Mouse (Mus musculus): ENCODE measurements at regions not wholly inside any gene's neighbourhood (a gene's known extent, or its start where the extent isn't known, plus 50 kb on each side); places are given as distances from the start of the nearest gene placed in this dataset.

DNA sequence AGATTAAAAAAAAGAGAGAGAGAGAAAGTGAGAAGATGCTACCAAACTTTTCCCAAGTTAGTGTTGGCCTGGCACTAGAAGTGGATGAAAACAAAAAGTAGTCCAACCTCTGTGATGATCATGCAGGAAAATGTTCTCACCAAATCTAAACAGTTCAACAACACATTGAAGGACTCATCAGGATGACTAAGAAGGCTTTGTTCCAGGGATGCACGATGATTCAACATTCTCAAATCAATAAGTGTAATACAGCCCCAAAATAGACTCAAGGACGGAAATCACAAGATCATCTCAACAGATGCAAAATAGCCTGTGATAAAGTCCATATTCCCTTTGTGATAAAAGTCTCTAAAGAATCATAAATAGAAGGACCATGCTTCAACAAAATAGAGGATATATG, 106.3 kb downstream of the Cysltr2 start:
- Histone ChIP-seq H3K4me2 (ENCODE audit: low read depth, low read length, severe bottlenecking) (no peak overlapping the region), H3K9me3 (ENCODE audit: control insufficient read depth, low read length) (no peaks in the 10 kb centered on the region), H3K4me1 (replicated peaks; ENCODE audit: control insufficient read depth, insufficient read depth, low read length) (no peaks in the 10 kb centered on the region), H3K9ac (ENCODE audit: low read length) (no peak overlapping the region), H3K4me3 (ENCODE audit: low read depth, low read length) (no peak overlapping the region), H3K27me3 (ENCODE audit: control insufficient read depth, insufficient read depth, low read length) (no peaks in the 10 kb centered on the region), H3K36me3 (ENCODE audit: control insufficient read depth, insufficient read depth, low read length) (no peaks in the 10 kb centered on the region), H3K27ac (ENCODE audit: low read depth, low read length) (no peak overlapping the region)
- DNase-seq (ENCODE audit: low spot score) (no peak), ATAC-seq (replicated peaks; ENCODE audit: low FRiP score) (no peak)
- 88% methylated on average over 2 of the region's 2 CpGs for WGBS

DNA sequence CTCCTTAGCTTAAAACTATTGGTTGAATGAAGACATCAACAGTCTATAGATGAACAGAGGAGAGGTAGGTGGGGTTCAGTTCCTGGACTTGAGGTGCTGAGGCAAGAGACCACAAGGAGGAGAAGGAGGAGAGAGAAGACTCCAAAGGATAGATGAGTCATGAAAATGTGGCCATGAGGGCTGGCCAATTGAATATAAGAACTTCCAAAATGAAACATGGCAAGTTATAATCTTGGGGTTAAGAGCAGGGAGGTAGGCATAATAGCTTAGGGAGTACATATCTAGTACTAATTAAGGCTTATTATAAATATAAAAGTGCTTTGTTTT, 109.9 kb downstream of the Cysltr2 start:
- DNase-seq (ENCODE audit: low spot score) (no peak), ATAC-seq (replicated peaks; ENCODE audit: low FRiP score) (no peak)
- Histone ChIP-seq H3K4me3 (ENCODE audit: low read depth, low read length) (no peak overlapping the region), H3K4me1 (replicated peaks; ENCODE audit: control insufficient read depth, insufficient read depth, low read length) (no peaks in the 10 kb centered on the region), H3K27me3 (ENCODE audit: control insufficient read depth, insufficient read depth, low read length) (no peaks in the 10 kb centered on the region), H3K4me2 (ENCODE audit: low read depth, low read length, severe bottlenecking) (no peak overlapping the region), H3K9ac (ENCODE audit: low read length) (no peak overlapping the region), H3K27ac (ENCODE audit: low read depth, low read length) (no peak overlapping the region), H3K36me3 (ENCODE audit: control insufficient read depth, insufficient read depth, low read length) (no peaks in the 10 kb centered on the region), H3K9me3 (ENCODE audit: control insufficient read depth, low read length) (no peaks in the 10 kb centered on the region)

DNA sequence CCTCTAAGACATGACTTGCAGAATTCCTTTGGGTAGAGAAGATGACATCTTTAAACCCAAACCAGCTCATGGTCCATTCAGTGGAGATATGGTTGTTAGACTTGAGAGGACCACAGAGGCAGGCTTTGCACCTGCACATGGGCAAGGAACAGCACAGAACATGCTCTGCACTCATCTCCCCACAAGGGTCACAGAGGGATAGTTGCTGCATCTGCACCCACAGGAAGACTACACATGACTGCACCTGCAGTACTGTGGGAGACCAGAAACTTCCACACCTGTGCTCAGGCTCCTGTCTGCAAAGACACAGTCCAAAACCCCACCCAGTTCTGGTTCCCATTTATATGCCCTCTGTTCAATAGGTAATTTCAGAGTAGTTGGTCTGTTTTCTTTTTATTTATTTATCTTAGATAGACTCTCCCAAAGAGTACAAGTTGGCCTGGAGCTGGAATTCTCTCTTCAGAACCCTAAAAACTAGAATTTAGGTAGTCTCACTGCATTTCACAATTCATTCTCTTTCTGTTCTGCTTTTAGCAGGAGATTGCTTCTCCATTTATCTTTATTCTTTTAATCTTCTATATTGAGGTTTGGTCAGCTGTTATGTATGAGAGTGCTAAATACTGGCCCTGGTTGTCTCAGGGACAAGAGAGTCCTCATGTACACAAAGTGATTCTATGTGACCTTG, 110.4 kb downstream of the Cysltr2 start:
- H3K4me1 ChIP-seq (replicated peaks; ENCODE audit: control insufficient read depth, insufficient read depth, low read length) = no peaks in the 10 kb centered on the region
- no peak overlapping the region for H3K9ac ChIP-seq (ENCODE audit: low read length)
- no peaks in the 10 kb centered on the region for H3K27me3 ChIP-seq (ENCODE audit: control insufficient read depth, insufficient read depth, low read length)
- no peak for DNase-seq (ENCODE audit: low spot score)
- no peaks in the 10 kb centered on the region for H3K36me3 ChIP-seq (ENCODE audit: control insufficient read depth, insufficient read depth, low read length)
- H3K9me3 ChIP-seq (ENCODE audit: control insufficient read depth, low read length) = no peaks in the 10 kb centered on the region
- no peak for ATAC-seq (replicated peaks; ENCODE audit: low FRiP score)
- H3K4me2 ChIP-seq (ENCODE audit: low read depth, low read length, severe bottlenecking) = no peak overlapping the region
- no peak overlapping the region for H3K27ac ChIP-seq (ENCODE audit: low read depth, low read length)
- H3K4me3 ChIP-seq (ENCODE audit: low read depth, low read length) = no peak overlapping the region

DNA sequence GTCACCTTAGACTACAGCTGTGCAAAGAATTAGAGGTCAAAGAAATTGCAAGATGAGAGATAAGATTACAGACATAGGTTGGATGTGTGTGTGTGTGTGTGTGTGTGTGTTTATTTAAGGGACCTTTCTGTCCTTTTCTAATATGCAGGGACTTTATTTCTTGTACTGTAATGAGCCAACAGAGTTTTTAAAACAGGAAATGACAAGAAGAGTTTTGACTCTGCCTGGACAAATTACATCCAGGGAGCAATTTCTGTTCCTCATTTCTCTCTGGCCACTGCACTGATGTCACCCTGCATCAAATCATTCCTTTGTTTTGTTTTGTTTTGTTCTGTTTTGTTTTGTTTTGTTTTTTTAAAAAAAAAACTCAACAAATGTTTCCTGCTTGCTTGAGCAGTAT, 115.3 kb downstream of the Cysltr2 start:
- Histone ChIP-seq H3K36me3 (ENCODE audit: control insufficient read depth, insufficient read depth, low read length) (no peaks in the 10 kb centered on the region), H3K27ac (ENCODE audit: low read depth, low read length) (no peak overlapping the region), H3K9me3 (ENCODE audit: control insufficient read depth, low read length) (no peaks in the 10 kb centered on the region), H3K27me3 (ENCODE audit: control insufficient read depth, insufficient read depth, low read length) (no peaks in the 10 kb centered on the region), H3K4me2 (ENCODE audit: low read depth, low read length, severe bottlenecking) (no peak overlapping the region), H3K9ac (ENCODE audit: low read length) (no peak overlapping the region), H3K4me1 (replicated peaks; ENCODE audit: control insufficient read depth, insufficient read depth, low read length) (no peaks in the 10 kb centered on the region), H3K4me3 (ENCODE audit: low read depth, low read length) (no peak overlapping the region)
- no peak for ATAC-seq (replicated peaks; ENCODE audit: low FRiP score)
- DNase-seq (ENCODE audit: low spot score) = no peak

DNA sequence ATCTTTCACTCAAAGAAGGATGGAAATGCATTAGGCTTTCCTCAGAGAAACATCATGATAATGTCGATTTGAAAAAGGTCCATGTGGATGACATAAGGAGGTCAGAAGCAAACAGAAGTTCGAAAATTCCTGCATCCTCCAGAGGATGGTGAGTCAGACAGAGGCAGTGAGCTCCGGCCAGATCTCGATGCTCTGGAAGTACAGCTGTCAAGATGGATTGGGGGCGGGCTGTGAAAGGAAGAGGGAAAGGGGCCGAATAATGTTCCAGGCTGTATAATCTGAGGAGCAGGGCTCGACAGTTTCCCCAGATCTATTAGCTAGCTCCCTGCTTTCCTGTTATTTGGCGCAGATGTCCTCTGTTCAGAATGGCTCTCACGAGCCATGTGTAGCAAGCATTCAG, 116.6 kb downstream of the Cysltr2 start:
- Histone ChIP-seq H3K9ac (ENCODE audit: low read length) (no peak overlapping the region), H3K4me2 (ENCODE audit: low read depth, low read length, severe bottlenecking) (no peak overlapping the region), H3K27ac (ENCODE audit: low read depth, low read length) (no peak overlapping the region), H3K4me3 (ENCODE audit: low read depth, low read length) (no peak overlapping the region), H3K4me1 (replicated peaks; ENCODE audit: control insufficient read depth, insufficient read depth, low read length) (no peaks in the 10 kb centered on the region), H3K36me3 (ENCODE audit: control insufficient read depth, insufficient read depth, low read length) (no peaks in the 10 kb centered on the region), H3K27me3 (ENCODE audit: control insufficient read depth, insufficient read depth, low read length) (no peaks in the 10 kb centered on the region), H3K9me3 (ENCODE audit: control insufficient read depth, low read length) (no peaks in the 10 kb centered on the region)
- DNase-seq (ENCODE audit: low spot score) (no peak), ATAC-seq (replicated peaks; ENCODE audit: low FRiP score) (no peak)
- WGBS = 85% methylated on average over 9 of the region's 9 CpGs

DNA sequence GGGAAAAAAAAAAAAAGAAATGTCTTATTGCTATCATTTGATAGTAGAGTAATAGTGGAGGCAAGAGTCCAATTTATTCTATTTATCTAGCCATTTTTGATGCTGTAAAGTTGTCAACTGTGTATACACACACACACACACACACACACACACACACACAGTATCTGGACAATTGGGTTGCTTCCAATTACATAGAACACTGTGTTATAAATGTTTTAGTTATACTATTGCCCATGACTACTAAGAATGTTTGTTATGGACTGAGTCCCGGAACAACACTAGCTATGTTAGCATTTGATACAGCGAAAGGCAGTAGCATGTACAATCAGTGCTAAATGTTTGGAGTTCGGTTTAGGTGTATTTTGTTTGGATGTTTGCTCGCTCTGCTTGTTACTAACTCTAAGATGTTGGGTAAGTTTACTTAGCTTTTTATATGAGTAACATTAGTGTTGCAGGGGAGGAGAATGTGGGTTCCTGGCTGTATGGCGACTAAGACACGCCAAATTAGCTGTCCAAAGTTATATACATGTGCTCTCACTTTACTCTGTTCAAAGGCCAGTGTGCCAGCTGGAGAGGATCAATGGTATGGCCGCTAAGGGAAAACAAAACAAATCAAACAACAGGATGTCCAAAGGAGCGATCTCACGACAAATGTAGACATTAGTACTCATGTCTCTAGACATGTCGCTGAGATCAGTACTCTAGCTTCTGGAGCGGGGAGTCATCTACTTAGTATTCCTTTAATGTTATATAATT, 147.6 kb downstream of the Cysltr2 start:
- Histone ChIP-seq H3K27ac (ENCODE audit: low read depth, low read length) (no peak overlapping the region), H3K4me3 (ENCODE audit: low read depth, low read length) (no peak overlapping the region), H3K4me1 (replicated peaks; ENCODE audit: control insufficient read depth, insufficient read depth, low read length) (no peaks in the 10 kb centered on the region), H3K9ac (ENCODE audit: low read length) (no peak overlapping the region), H3K36me3 (ENCODE audit: control insufficient read depth, insufficient read depth, low read length) (no peaks in the 10 kb centered on the region), H3K9me3 (ENCODE audit: control insufficient read depth, low read length) (no peaks in the 10 kb centered on the region), H3K4me2 (ENCODE audit: low read depth, low read length, severe bottlenecking) (no peak overlapping the region), H3K27me3 (ENCODE audit: control insufficient read depth, insufficient read depth, low read length) (no peaks in the 10 kb centered on the region)
- ATAC-seq (replicated peaks; ENCODE audit: low FRiP score) (no peak), DNase-seq (ENCODE audit: low spot score) (no peak)
- WGBS = 90% methylated on average over 11 of the region's 11 CpGs

DNA sequence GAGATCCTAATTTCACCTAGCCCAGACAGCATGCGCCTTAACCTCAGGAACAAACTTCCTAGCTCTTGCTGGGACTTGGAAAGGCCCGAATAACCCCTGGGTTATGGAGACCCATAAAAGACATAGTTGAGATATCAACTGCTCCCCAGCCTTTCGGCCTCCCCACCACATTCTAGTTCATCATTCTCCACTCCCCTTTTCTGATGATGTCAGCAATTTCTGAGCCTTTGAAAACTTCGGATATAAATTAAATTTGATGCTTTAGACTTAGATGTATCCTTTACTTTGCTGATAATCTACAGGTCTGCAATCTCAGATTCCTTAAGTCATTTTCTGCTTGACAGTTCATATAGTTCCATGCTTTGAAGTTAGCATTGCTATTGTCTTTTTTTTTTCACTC, 149.3 kb downstream of the Cysltr2 start:
- DNase-seq (ENCODE audit: low spot score) = no peak
- 92% methylated on average over 4 of the region's 4 CpGs for WGBS
- no peaks in the 10 kb centered on the region for H3K36me3 ChIP-seq (ENCODE audit: control insufficient read depth, insufficient read depth, low read length)
- H3K27me3 ChIP-seq (ENCODE audit: control insufficient read depth, insufficient read depth, low read length) = no peaks in the 10 kb centered on the region
- no peak overlapping the region for H3K4me3 ChIP-seq (ENCODE audit: low read depth, low read length)
- H3K9ac ChIP-seq (ENCODE audit: low read length) = no peak overlapping the region
- no peak overlapping the region for H3K27ac ChIP-seq (ENCODE audit: low read depth, low read length)
- H3K9me3 ChIP-seq (ENCODE audit: control insufficient read depth, low read length) = no peaks in the 10 kb centered on the region
- no peak overlapping the region for H3K4me2 ChIP-seq (ENCODE audit: low read depth, low read length, severe bottlenecking)
- no peaks in the 10 kb centered on the region for H3K4me1 ChIP-seq (replicated peaks; ENCODE audit: control insufficient read depth, insufficient read depth, low read length)
- no peak for ATAC-seq (replicated peaks; ENCODE audit: low FRiP score)

DNA sequence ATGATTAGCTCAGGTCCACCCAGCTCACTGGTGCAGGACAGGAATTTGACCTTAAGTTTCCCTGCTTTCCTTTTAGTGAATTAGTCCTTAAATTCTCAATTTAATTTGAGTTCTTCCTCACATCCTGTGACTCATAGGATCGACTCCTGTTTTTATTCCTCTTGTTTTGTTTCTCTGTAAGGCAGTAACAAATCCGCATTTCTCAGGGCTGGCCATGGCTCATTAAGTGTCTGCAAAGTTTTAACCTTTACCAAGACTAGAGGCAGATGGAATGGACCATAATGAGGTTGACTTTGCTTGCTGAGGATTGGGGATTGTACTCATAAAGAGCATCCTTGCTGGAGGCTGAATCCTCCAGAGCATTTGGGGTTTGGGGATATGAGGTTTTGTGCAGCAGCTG, 156.6 kb downstream of the Cysltr2 start:
- no peak for DNase-seq (ENCODE audit: low spot score)
- H3K4me2 ChIP-seq (ENCODE audit: low read depth, low read length, severe bottlenecking) = no peak overlapping the region
- 89% methylated on average over 2 of the region's 2 CpGs for WGBS

DNA sequence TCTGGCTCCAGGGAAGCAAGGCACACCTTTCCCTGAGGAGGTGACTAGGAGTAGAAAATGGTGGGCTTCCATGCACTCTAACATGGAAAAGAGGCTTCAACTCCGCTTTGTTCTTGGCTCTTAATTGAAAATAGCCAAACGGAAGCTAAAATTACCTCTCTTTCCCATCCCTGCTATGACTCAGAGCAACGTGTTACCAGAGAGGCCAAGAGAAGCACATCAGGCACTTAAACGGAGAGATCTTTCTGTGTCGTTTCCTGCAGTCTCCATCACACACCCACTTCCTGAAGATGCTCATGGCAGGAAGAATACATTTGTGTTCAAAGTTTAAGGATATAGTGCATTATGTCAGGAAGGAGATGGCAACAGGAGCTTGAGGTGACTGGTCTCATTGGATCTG, 159.3 kb downstream of the Cysltr2 start:
- no peaks in the 10 kb centered on the region for H3K36me3 ChIP-seq (ENCODE audit: control insufficient read depth, insufficient read depth, low read length)
- H3K27ac ChIP-seq (ENCODE audit: low read depth, low read length) = no peak overlapping the region
- H3K9ac ChIP-seq (ENCODE audit: low read length) = no peak overlapping the region
- H3K4me2 ChIP-seq (ENCODE audit: low read depth, low read length, severe bottlenecking) = no peak overlapping the region
- H3K27me3 ChIP-seq (ENCODE audit: control insufficient read depth, insufficient read depth, low read length) = no peaks in the 10 kb centered on the region
- no peak for DNase-seq (ENCODE audit: low spot score)
- H3K4me3 ChIP-seq (ENCODE audit: low read depth, low read length) = no peak overlapping the region
- ATAC-seq (replicated peaks; ENCODE audit: low FRiP score) = no peak
- no peaks in the 10 kb centered on the region for H3K4me1 ChIP-seq (replicated peaks; ENCODE audit: control insufficient read depth, insufficient read depth, low read length)
- no peaks in the 10 kb centered on the region for H3K9me3 ChIP-seq (ENCODE audit: control insufficient read depth, low read length)
- 84% methylated on average over 5 of the region's 5 CpGs for WGBS

More for the DNA sequence above, 156.6 kb downstream of the Cysltr2 start:
- Histone ChIP-seq H3K9ac (ENCODE audit: low read length) (no peak overlapping the region), H3K4me3 (ENCODE audit: low read depth, low read length) (no peak overlapping the region), H3K9me3 (ENCODE audit: control insufficient read depth, low read length) (no peaks in the 10 kb centered on the region), H3K36me3 (ENCODE audit: control insufficient read depth, insufficient read depth, low read length) (no peaks in the 10 kb centered on the region), H3K4me1 (replicated peaks; ENCODE audit: control insufficient read depth, insufficient read depth, low read length) (no peaks in the 10 kb centered on the region), H3K27ac (ENCODE audit: low read depth, low read length) (no peak overlapping the region), H3K27me3 (ENCODE audit: control insufficient read depth, insufficient read depth, low read length) (no peaks in the 10 kb centered on the region)
- ATAC-seq (replicated peaks; ENCODE audit: low FRiP score) = no peak

Data from forebrain, embryonic 11.5 days (tissue).